Mouse (Mus musculus) liver, embryonic 15.5 days (tissue): ENCODE data around the gene Snapin. TPM values are rescaled to one million over a fixed set of nuclear protein-coding genes. Genes with fewer than 3 reads are reported as not detected.
A peak's percentile ranks its signal among the peaks of the same experiment; 100 is the strongest.

ENCODE experiments used
- ATAC-seq: fragments of 200-750 bp; cut with Nextera tagmentation; 2 replicates; pipeline ENCODE4 v1.8.0; 2017; ENCODE audit warnings: moderate number of reproducible peaks, mild to moderate bottlenecking, moderate library complexity; ENCODE audit not compliant: insufficient read depth
- H3K27ac ChIP-seq: fragments of 300-500 bp; sonication (generic); replicated peaks from 2 replicates; pipeline ENCODE4 v1.5.1; 2015; ENCODE audit warnings: mild to moderate bottlenecking, inconsistent platforms
- H3K27me3 ChIP-seq: fragments of 300-500 bp; sonication (generic); 2 replicates; pipeline ENCODE4 v1.6.1; 2015; ENCODE audit warnings: mild to moderate bottlenecking, inconsistent platforms
- H3K36me3 ChIP-seq: fragments of 300-500 bp; sonication (generic); replicated peaks from 2 replicates; pipeline ENCODE4 v1.6.1; 2015; ENCODE audit warnings: moderate library complexity, mild to moderate bottlenecking, inconsistent platforms
- H3K4me1 ChIP-seq: fragments of 300-500 bp; sonication (generic); replicated peaks from 2 replicates; pipeline ENCODE4 v1.6.1; 2015; ENCODE audit warnings: inconsistent platforms
- H3K4me2 ChIP-seq: fragments of 300-500 bp; sonication (generic); 2 replicates; pipeline ENCODE4 v1.6.1; 2015; ENCODE audit warnings: moderate library complexity, mild to moderate bottlenecking, inconsistent platforms
- H3K4me3 ChIP-seq: fragments of 300-500 bp; sonication (generic); replicated peaks from 2 replicates; pipeline ENCODE4 v1.5.1; 2015; ENCODE audit warnings: mild to moderate bottlenecking, inconsistent platforms
- H3K9ac ChIP-seq: fragments of 300-500 bp; sonication (generic); 2 replicates; pipeline ENCODE4 v1.6.1; 2015; ENCODE audit warnings: moderate library complexity, mild to moderate bottlenecking, inconsistent platforms
- H3K9me3 ChIP-seq: fragments of 300-500 bp; sonication (generic); replicated peaks from 2 replicates; pipeline ENCODE4 v1.6.1; 2016; ENCODE audit warnings: inconsistent platforms
- WGBS: fragments of 180-500 bp; shearing (Covaris S2); methylation state at CpG from one replicate; pipeline ENCODE4 v1.1.7; 2015; ENCODE audit warnings: mixed read lengths; ENCODE audit not compliant: insufficient replicate concordance; 5-methylcytosine and 5-hydroxymethylcytosine counted together
- polyA plus RNA-seq: library from polyadenylated mRNA; unstranded; fragments of >200 nt; fragmentation: Nextera tagmentation; extraction: Ambion mirVana; gene quantifications from 2 replicates; pipeline ENCODE4 v1.2.1, GENCODE M21; 2015

Snapin gene
- polyA plus RNA-seq, 1 experiment from 2014 or later = 17.8 TPM

- Histone ChIP-seq H3K4me2 (no peak overlapping the region), H3K27ac (no peak overlapping the region), H3K4me3 (no peak overlapping the region), H3K36me3 (no peaks in the 10 kb centered on the region), H3K4me1 (peaks cover 19% of the 10 kb centered on the region), H3K9ac (no peak overlapping the region), H3K9me3 (no peaks in the 10 kb centered on the region), H3K27me3 (peaks cover 63% of the 10 kb centered on the region)
- no peak for ATAC-seq
- 78% methylated on average over 10 of the region's 10 CpGs for WGBS
These were observed 23.1 kb downstream of the Snapin start for GRCm38 (mm10) chr3:90467618-90468300.

DNA sequence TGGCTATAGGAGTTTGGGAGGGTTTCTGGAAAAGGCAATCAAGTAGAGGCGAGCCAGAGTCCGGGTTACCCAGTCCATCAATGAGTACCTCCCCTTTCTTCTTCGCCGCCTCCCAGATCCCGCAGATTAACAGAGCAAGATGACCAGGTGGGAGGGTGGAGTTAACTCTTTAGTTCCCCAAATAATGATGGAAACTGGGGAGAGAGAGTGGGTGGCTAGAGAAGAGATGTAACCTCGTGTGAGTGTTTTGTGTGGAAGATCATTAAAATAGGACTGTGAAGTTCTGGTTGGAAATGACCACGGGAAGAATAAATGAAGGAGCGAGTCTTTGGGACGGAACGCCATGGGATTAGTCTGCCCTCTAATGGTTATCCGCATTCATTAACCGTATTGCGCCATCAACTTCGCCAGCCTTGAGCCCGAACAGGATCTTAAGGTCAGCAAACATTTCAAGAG is 24.5 kb downstream of the Snapin start:
- peak overlapping the region; percentile 69 for H3K4me2 ChIP-seq
- no peak overlapping the region for H3K9ac ChIP-seq
- no peaks in the 10 kb centered on the region for H3K9me3 ChIP-seq
- H3K27me3 ChIP-seq = peaks cover 77% of the 10 kb centered on the region
- peak; percentile 11; the same call in 1 of the 2 replicates for ATAC-seq
- peak overlapping the region; percentile 54 for H3K4me3 ChIP-seq
- WGBS = 1% methylated on average over 15 of the region's 15 CpGs
- H3K27ac ChIP-seq = no peak overlapping the region
- H3K36me3 ChIP-seq = no peaks in the 10 kb centered on the region
- peaks cover 17% of the 10 kb centered on the region for H3K4me1 ChIP-seq

DNA sequence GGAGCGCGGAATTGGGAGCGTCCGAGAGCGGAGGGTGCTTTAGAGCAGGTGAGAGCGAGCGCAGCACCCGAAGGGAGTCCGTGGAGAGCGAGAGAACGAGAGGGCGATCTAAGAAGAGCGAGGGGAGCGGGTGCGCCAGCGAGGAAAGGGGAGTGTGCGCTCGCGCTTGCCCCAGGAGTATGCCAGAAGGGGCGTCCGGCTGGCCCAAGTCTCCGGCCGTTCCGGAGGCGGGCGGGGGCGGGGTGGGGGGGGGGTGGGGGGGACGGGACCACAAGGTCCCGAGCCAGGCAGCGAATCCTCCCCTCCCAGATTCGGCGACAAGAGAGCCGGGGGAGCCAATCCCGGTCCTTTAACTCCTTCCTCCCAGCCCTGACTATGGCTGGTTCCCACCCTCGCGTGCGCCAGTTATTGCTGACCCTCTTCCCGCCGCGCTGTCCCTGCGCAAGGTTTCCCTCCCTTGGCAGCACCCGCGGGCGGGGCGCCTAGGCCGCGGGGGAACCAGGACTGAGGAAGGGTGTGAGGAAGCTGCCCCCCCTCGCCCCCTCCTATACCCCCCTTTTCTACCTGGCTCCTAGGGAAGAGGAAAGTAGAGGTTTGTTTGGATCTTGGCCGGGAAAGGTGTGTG is 25.0 kb downstream of the Snapin start, which contains the start of gene Npr1:
Gene Npr1, minus strand, starts transcription at position 181 of the 625 bp plus-strand sequence.
- peak; percentile 39; the same call in 1 of the 2 replicates for ATAC-seq
- Histone ChIP-seq H3K36me3 (no peaks in the 10 kb centered on the region), H3K9ac (peak within 1 kb of the TSS; percentile 11; the same call in 1 of the 2 replicates), H3K4me1 (peaks cover 17% of the 10 kb centered on the region), H3K27me3 (peaks cover 82% of the 10 kb centered on the region), H3K9me3 (no peaks in the 10 kb centered on the region), H3K27ac (no peak within 1 kb of the TSS), H3K4me3 (peak within 1 kb of the TSS; percentile 54), H3K4me2 (peak within 1 kb of the TSS; percentile 69)
- WGBS = under 1% methylated on average over 38 of the region's 49 CpGs

DNA sequence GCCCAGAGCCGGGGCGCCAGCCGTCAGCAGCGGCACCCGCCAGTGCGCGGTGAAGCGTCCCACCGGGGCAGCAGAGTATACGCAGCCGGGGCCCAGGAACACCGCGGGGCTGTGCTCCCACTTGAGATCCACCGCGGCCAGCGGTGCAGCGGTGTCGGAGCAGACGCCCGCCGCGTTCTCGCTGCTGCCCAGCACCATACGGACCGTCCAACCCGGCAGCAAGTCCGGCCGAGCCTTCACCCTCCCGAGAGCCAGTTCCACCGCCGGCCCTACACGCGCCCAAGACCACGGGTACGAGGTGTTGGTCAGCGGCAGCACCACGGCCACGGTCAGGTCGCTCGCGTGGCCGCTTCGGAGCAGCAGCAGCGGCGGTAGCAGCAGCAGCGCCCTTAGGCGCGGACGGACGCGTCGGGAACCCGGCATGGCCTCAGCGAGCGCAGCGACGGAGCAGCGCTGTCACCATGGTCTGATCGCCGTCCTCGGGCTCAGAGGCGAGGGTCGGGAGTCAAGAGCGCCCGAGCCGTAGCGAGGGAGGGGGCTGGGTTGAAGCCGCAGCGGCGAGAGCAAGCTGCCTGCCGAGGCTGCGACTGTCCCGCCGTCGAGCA is 25.6 kb downstream of the Snapin start:
- Histone ChIP-seq H3K4me3 (peak overlapping the region; percentile 54), H3K9me3 (no peaks in the 10 kb centered on the region), H3K4me1 (peaks cover 17% of the 10 kb centered on the region), H3K9ac (peak overlapping the region; percentile 11; the same call in 1 of the 2 replicates), H3K4me2 (peak overlapping the region; percentile 69), H3K27ac (no peak overlapping the region), H3K27me3 (peaks cover 88% of the 10 kb centered on the region), H3K36me3 (no peaks in the 10 kb centered on the region)
- 0 out of 2 replicates have a peak, but pooled peaks have one; percentile 6 for ATAC-seq
- WGBS = 2% methylated on average over 75 of the region's 75 CpGs

GRCm38 (mm10) chr3:90464552-90465080 is 26.2 kb downstream of the Snapin start:
- no peak overlapping the region for H3K9ac ChIP-seq
- H3K36me3 ChIP-seq = no peaks in the 10 kb centered on the region
- H3K4me2 ChIP-seq = peak overlapping the region; percentile 69
- WGBS = 19% methylated on average over 37 of the region's 37 CpGs
- no peak overlapping the region for H3K27ac ChIP-seq
- H3K4me3 ChIP-seq = peak overlapping the region; percentile 54
- peaks cover 93% of the 10 kb centered on the region for H3K27me3 ChIP-seq
- no peaks in the 10 kb centered on the region for H3K9me3 ChIP-seq
- peaks cover 17% of the 10 kb centered on the region for H3K4me1 ChIP-seq
- ATAC-seq = no peak

DNA sequence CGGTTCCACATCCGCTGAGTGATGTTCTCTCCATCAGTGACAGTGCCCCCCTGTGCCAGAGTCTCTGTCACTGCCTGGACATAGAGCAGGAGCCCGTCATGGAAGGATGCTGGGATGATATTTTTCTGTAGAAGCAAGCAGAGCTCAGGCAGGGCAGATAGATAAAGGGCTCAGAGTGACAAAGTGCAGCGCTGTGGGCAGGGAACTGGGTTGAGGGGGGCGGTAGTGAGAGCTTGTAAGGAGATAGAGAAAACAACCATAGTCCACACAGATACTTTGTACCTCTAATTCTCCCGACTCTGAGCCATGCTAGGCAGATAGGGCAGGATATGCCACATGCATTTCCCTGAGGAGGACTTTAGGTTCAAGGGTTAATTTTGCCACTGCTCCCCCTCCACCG is 28.3 kb downstream of the Snapin start:
- Histone ChIP-seq H3K9me3 (no peaks in the 10 kb centered on the region), H3K27me3 (peaks cover 84% of the 10 kb centered on the region), H3K4me1 (peaks cover 17% of the 10 kb centered on the region), H3K36me3 (no peaks in the 10 kb centered on the region), H3K4me3 (no peak overlapping the region), H3K27ac (no peak overlapping the region), H3K4me2 (no peak overlapping the region), H3K9ac (no peak overlapping the region)
- WGBS = 32% methylated on average over 7 of the region's 7 CpGs
- ATAC-seq = no peak

DNA sequence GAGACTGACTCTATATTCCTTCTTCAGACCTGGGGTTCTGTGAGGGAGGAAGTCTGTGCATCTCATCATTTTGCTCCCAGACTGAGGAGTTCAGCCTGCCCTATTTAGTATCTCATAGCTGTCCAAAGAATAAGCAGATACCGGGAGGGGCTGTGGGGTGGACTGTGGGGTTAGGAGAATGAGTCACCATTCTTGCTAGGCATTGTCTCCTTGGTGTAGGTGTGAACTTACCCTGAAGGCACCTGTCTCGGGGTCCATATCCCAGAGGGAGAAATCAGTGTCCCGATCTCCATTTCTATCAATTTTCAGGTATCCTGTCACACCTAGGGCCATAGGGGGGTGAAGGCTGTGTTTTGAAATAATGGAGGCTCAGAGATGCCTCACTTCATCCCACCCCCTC is 28.9 kb downstream of the Snapin start:
- H3K4me3 ChIP-seq = no peak overlapping the region
- H3K9me3 ChIP-seq = no peaks in the 10 kb centered on the region
- H3K27me3 ChIP-seq = peaks cover 80% of the 10 kb centered on the region
- no peak overlapping the region for H3K4me2 ChIP-seq
- H3K27ac ChIP-seq = no peak overlapping the region
- H3K36me3 ChIP-seq = no peaks in the 10 kb centered on the region
- no peak overlapping the region for H3K9ac ChIP-seq
- peaks cover 17% of the 10 kb centered on the region for H3K4me1 ChIP-seq
- WGBS = 71% methylated on average over 3 of the region's 3 CpGs
- no peak for ATAC-seq

DNA sequence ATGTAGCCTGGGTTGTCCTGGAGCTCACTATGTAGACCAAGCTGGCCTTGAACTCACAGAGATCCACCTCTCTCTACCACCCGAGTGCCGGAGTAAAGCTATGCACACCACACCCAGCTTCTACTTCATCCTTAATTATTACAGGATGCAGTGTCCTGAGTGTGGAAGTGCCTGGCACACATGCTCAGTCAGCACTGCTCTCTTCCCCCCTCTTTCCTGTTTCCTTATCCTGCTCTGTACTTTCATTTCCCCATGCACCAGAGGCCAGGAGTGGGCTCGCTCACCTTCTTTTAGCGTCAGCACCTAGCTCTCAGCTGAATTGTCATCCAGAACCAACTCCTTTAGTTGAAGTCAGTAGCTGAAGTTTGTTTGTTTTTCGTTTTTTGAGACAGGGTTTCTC is 30.5 kb downstream of the Snapin start:
- Histone ChIP-seq H3K4me1 (peaks cover 6% of the 10 kb centered on the region), H3K27me3 (peaks cover 63% of the 10 kb centered on the region), H3K4me2 (no peak overlapping the region), H3K9ac (no peak overlapping the region), H3K27ac (no peak overlapping the region), H3K4me3 (no peak overlapping the region), H3K36me3 (no peaks in the 10 kb centered on the region), H3K9me3 (no peaks in the 10 kb centered on the region)
- 46% methylated on average over 5 of the region's 5 CpGs for WGBS
- no peak for ATAC-seq

GRCm38 (mm10) chr3:90459727-90460126 is 31.1 kb downstream of the Snapin start:
- H3K4me1 ChIP-seq = no peaks in the 10 kb centered on the region; the same call in 1 of the 2 replicates
- H3K9me3 ChIP-seq = no peaks in the 10 kb centered on the region
- H3K27ac ChIP-seq = no peak overlapping the region
- H3K4me3 ChIP-seq = no peak overlapping the region
- no peak for ATAC-seq
- peaks cover 58% of the 10 kb centered on the region for H3K27me3 ChIP-seq
- no peak overlapping the region for H3K4me2 ChIP-seq
- H3K36me3 ChIP-seq = no peaks in the 10 kb centered on the region
- 72% methylated on average over 9 of the region's 9 CpGs for WGBS
- H3K9ac ChIP-seq = no peak overlapping the region

DNA sequence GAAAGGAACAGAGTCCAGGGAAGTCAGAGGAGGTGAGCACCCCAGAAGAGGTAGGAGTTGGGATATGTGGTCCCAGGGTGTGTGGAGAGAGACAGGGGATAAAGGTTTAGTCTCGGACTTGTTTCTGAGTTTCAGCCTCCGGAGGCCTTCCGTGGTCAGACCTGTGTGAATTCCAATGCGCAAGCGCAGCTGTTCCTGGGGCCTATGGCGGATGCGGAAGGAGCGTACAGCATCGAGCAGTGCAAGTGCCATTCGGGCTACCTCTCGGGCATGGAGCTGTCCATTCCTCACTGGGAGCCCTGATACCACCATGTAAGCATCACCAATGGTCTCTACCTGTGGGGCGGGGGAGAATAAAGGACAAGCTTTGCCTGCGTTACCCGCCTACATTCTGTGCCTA is 35.9 kb downstream of the Snapin start:
- ATAC-seq = no peak
- peaks cover 15% of the 10 kb centered on the region for H3K4me1 ChIP-seq
- no peak overlapping the region for H3K27ac ChIP-seq
- H3K4me3 ChIP-seq = no peak overlapping the region
- 85% methylated on average over 14 of the region's 14 CpGs for WGBS
- H3K36me3 ChIP-seq = no peaks in the 10 kb centered on the region
- no peaks in the 10 kb centered on the region for H3K9me3 ChIP-seq
- no peak overlapping the region for H3K4me2 ChIP-seq
- peaks cover 18% of the 10 kb centered on the region for H3K27me3 ChIP-seq
- no peak overlapping the region for H3K9ac ChIP-seq
